Mouse (Mus musculus): ENCODE data around the gene 9430097D07Rik. TPM values are rescaled to one million over a fixed set of nuclear protein-coding genes. Genes with fewer than 3 reads are reported as not detected.

9430097D07Rik gene
- total RNA-seq, 2 experiments from 2014 or later: not detected

DNA sequence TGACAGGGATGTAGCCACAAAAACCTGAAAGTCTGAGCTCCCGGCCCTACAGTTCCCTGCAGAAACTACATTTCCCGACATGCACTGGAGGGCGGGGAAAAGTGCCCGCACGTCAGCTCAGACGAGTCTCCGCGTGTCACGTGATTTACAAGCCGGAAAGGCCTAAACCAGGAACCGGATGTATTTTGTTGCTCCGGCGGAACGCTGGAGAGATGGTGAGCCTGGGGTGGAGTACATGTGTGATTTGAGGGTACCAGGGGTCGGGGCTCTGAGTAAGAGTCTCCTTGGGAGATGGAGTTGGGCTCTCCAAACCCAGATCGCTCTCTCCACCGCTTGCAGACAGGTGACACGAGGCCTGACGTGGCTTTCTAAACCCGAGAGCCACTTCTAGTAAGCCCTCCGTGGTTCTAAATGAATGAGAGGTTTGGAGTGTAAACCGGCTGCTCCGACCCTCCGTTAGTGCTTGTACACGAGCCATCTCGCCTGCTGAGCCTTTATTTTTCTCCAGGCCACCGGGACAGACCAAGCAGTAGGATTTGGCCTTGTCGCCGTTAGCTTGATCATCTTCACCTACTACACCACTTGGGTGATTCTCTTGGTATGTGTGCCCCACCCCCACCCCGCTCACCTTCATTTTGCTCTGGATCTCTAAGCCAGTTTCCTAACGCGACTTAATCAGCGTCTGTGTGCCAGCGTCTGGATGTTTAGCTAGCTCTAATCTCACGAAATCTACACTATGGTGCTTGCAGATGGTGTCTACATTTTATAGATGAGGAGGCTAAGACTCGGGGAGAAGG is 4.6 kb downstream of the 9430097D07Rik start, which contains the start of gene Dpm2:
Dpm2 (plus strand) TSS at position 161 of the 797 bp plus-strand sequence.
- ATAC-seq (replicated peaks; ENCODE audit: low FRiP score, poor library complexity, severe bottlenecking): peak; percentile 82

DNA sequence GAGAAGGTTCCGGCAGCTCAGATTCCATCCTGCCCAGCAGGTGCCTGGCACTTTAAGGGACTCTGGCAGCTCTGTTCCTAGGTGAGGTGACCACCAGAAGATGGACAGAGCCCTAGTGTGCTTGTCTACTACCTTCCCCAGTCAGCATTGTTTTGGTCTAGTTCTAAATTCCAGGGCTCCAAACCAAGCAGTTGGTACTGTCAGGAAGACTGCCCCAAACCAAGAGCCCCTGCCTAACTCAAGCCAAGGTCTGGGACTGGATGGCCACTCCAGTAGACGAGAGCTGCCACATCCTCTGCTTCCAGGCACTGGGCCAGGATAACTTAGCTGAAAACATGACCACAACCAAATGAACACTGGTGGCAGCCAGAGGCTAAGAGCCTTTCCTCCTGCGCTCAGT is 6.5 kb downstream of the 9430097D07Rik start:
- no peak for ATAC-seq (replicated peaks; ENCODE audit: low FRiP score, poor library complexity, severe bottlenecking)

DNA sequence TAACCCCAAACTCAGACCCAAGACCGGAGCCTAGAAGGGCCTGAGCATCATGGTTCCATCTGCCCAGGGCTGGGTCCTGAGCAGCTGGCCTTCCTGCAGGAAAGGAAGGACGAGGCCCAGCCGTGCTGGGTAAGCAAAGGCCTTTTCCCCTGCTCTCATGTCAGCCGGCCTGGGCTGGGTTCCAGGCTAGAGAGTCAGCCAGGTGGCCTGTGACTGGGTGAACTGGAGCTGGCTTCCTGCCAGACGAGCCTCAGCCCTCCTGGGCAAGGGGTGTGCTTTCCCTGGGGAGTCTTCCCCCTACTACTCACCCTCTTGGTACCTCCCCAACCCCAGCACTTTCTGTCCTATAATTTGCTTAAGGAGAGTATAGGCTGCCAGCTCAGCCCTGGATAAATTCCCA is 7.3 kb downstream of the 9430097D07Rik start:
- no peak for ATAC-seq (replicated peaks; ENCODE audit: low FRiP score, poor library complexity, severe bottlenecking)

DNA sequence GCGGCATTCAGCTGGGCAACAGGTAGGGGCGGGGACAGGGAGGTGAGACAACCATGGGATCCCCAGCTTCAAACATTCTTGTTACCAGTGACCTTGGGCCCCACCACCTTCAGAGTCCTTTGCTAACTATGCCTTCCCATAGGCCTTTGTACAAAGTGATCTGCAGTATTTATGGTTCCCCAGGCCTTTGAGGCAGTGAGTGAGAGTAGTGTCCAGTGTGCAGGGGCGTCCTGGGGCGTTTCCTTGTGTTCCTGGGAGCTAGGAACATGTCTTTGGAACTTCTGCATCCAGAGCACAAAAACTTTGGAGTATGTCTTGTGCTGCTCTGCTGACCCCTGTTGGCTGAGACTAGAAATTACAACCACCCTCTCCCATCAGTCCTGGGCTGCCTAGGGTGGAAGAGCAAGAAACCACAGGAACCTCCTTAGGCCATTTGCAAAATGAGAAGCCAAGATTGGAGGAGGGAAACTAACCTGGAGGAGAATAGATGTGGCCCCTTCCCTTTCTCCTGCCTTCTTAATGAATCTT is 8.9 kb downstream of the 9430097D07Rik start:
- 0 out of 2 replicates have a peak, but pooled peaks have one; percentile 39 for ATAC-seq (replicated peaks; ENCODE audit: low FRiP score, poor library complexity, severe bottlenecking)

DNA sequence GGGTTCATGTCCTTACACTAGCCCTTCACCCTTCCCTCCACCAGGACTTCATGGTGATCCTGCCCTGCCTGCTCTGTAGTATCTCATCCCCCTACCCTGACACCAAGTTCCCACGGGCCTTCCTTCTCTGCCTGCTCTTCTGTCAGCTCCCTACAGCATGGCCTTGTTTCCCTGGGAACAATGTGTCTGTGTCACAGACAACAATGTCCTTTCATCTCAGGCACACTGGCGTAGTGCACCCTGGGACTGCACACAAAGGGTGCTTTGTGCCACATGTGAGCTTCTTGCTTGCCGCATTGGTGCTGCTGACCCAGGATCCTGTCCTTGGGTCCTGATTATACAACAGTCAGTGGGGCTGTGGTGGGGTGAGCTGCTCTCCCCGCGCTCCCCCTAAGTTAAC is 15.9 kb downstream of the 9430097D07Rik start:
- ATAC-seq (replicated peaks; ENCODE audit: low FRiP score, poor library complexity, severe bottlenecking): 0 out of 2 replicates have a peak, but pooled peaks have one; percentile 7

DNA sequence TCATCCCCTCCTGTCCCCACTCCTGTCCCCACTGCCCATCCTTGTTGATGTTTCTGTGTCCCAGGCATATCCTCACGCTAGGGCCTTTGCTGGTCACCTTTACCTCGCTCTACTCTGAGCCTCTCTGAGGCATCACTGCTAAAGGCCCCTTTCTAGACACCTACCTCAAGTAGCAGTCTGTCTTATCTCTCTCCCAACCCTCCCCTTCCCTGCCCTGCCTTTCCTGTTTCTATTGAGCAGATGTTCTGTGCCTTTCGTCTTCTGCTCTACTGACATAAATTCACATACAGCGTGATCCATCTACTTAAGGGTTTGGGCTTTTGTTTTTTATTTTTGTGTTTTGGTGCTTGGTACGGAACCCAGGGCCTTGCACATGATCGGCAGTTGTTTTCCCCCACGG is 19.5 kb downstream of the 9430097D07Rik start:
- ATAC-seq (replicated peaks; ENCODE audit: low FRiP score, poor library complexity, severe bottlenecking): no peak

DNA sequence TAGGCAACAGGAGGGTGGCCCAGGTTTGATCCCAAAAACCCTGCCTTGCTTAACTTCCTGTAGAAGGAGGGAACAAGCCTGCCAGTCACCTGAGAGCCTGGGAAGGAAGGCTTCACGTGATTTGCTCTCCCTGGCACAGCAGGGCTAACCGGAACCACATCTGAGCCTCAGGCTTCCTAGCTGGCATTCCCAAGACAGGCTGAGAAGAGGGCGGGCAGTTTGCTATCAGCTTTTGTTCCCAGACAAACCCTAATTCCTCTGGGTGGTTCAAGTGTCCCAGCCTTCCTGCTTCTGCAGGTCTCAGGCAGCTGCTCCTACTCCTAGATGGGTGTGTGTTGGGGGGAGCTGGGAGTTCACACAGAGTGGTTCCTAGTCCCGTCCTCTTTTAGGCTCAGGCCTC is 20.0 kb downstream of the 9430097D07Rik start:
- ATAC-seq (replicated peaks; ENCODE audit: low FRiP score, poor library complexity, severe bottlenecking): no peak

DNA sequence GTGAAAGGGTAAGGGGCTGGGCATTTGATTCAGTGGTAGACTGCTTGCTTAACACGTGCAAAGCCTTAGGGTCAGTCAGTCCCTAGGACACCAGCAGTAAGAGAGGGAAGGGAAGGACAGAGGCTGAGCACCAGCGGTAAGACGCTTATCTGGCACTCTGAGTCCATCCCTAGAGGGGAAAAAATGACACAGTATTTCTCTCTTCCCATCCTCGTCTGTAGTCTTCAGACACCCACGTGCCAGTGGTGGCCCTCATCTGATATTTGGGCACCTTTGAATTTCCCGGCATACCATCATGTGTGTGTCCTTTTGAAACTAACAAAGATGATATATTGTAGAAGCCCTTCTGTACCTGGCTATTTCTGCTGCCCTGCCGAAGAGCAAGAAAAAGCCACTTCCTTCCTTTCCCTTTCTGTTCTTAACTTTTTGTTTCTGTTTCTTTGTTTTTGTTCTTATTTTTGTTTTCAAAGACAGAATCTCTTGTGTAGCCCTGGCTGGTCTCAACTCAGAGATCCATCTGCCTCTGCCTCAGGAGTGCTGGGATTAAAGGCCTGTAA is 21.8 kb downstream of the 9430097D07Rik start:
- ATAC-seq (replicated peaks; ENCODE audit: low FRiP score, poor library complexity, severe bottlenecking): no peak

DNA sequence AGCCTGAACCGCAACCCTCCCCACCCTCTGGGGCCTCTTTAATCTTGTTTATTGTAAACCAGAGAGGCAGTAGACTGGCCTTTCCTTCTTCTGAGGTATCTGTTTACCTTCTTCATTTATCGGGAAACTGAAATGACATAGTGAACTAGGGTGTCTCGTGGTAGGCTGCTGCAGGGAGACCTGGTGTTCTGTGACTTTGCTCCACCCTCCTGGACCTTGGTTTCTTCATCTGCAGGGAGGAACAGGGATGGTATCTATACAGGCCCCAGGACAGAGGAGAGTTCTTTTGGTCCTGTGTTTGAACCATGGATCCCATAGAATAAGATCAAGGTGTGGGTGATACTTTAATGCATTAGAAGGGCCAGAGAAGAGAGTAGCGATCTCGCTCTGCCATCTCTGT is 24.2 kb downstream of the 9430097D07Rik start:
- no peak for ATAC-seq (replicated peaks; ENCODE audit: low FRiP score, poor library complexity, severe bottlenecking)

DNA sequence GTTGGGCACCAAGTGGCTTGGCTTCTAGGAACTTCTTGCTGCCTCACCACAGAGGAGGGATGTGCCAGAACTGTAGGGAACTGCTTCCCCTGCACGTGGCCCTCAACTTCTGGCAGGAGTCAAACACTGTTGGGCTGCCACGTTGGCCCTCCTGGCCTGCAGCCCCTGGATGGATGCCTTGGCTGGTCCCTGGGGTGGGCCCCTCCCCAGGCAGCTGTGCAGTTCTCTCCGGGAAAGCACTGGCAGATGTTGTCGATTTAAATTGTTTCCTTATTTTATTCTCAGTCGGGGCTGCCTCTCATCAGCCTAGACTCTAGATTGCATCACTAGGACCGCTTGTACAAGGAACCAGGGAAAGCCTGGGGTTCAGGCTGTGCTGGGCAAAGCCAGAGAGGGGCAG is 25.7 kb downstream of the 9430097D07Rik start:
- ATAC-seq (replicated peaks; ENCODE audit: low FRiP score, poor library complexity, severe bottlenecking): no peak

DNA sequence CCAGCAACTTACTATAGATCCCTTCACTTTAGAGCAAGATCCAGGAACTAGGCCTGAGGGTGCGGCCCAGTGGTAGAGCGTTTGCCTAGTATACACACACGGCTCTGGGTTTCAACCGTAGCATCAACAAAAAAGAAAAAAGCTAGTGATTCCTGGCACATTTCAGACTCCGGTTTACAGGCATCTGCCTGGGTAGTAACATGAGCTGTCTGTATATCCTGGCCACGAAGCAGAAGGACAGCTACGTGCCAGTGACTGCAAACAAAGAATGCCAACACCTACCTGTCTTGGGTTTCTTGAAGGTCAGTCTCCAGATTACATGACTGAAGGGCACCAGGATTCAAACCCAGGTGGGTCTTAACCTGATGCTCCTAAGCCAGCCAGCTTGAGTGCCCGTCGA is 26.3 kb downstream of the 9430097D07Rik start:
- no peak for ATAC-seq (replicated peaks; ENCODE audit: low FRiP score, poor library complexity, severe bottlenecking)

DNA sequence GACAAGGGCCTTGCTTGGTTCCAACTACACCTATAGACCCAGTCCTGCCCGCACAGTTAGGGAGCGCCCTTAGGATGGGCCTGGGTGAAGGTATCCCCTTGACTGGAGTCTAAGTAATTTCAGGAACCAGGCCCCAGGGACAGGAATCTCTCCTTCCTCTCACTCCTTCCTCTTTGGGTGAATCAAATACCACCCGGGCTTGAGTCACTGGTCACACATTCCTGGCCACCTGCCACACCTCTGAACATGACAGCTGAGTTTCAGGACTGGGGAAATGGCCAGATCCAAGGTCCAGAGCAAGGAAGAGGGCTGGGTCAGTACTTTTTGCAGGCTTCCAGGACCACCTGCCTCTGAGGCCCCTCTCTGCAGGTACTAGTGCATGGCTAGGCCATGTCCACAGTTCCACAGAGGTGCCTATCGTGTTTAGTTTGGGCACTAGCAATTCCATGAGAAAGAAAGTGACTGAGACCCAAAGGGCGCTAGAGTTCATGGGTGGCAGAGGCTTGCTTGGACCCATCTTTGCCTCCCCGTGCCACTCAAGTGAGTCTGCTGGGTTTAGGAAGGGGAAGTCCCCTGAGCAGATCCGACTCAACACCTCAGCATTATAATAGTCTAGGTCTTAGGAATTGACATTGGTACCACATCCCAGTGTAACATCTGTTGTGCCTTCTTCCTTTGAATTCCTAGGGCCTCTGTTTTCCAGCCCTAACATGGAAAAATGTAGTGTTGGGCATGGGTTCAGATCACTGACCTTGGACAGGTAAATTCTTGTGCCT is 27.3 kb downstream of the 9430097D07Rik start:
- ATAC-seq (replicated peaks; ENCODE audit: low FRiP score, poor library complexity, severe bottlenecking): no peak

DNA sequence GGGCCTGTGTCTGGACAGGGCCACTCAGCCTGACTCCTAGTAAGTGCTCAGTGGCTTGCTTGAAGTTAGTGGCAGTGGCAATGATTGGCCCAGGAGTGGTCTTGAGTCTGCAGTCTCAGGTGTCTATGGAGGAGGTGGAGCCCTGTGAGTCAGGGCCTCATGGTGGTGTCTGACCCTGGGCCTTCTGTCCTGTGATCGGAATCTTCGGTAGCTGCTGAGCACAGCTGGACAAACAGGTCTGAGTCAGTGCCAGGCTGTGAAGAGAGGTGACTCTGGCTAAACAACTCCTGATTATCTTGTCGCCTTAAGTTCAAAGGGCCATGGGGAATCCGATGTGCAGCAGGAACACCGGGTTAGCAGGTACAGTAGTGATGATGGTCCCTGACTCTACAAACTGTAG is 28.1 kb downstream of the 9430097D07Rik start:
- no peak for ATAC-seq (replicated peaks; ENCODE audit: low FRiP score, poor library complexity, severe bottlenecking)

DNA sequence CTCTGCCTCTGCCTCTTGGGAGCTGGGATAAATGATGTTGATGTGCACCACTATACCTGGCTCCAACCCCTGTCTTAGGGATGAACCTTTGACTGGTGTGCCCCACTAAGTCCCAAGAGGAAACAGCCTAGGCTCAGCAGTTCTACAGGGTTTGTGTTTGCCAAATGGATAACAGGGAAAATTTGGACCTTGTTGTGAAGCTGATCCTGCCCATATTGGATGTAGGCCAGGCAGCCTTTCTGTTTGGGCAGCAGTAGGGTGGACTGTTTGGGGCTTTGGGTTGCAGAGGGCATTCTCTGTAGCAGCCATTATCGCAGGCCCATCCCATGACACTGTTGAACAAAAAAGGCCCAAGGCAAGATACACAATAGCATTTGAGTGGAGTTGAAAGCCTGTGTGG is 28.5 kb downstream of the 9430097D07Rik start:
- ATAC-seq (replicated peaks; ENCODE audit: low FRiP score, poor library complexity, severe bottlenecking): no peak

DNA sequence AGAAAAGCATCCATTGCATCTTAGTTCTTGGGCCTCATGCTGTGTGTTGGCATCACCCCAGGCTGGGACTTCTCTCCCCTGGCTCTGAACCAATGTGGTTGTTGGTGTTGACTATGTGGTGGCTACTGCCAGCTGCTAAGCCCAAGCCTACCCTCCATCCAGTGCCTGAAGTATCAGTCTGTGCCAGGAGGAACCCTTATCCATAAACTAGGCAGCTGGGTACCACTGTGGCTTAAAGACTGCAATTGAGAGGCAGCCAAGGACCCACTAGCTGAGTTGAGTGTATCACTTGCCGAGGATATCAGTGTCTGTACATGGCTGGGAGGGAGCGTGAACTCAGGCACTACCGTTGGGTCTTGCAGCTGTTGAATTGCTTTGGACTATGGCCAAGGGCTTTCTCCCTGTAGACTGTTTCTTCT is 32.4 kb downstream of the 9430097D07Rik start:
- ATAC-seq (replicated peaks; ENCODE audit: low FRiP score, poor library complexity, severe bottlenecking): no peak

DNA sequence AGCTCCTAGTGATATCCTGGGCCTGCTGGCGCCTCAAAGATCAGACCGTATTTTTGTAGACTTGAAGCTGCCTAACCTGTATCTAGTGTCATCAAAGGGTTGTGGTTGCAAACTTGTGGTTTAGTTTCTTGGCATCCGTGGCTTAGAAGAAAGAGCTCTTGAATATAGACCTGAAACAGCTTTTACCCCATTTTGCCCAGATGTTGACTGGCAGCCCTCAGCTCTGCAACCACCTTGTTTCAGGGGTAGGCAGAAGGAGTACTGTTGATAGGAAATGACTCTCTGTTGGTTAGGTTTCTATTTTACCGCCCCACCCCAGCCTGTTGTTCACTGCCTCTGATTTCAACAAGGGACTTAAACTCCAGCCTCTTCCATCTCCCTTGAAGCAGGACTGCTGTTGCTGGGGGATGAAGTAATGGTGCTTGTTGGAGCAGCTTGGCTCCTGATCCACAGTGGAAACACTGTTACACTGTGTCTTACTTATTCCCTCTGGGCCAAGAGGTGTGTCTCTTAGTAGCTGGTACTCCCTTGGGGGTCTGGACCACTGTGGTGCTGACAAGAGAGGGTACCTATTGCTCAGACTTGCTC is 33.4 kb downstream of the 9430097D07Rik start:
- ATAC-seq (replicated peaks; ENCODE audit: low FRiP score, poor library complexity, severe bottlenecking): no peak

DNA sequence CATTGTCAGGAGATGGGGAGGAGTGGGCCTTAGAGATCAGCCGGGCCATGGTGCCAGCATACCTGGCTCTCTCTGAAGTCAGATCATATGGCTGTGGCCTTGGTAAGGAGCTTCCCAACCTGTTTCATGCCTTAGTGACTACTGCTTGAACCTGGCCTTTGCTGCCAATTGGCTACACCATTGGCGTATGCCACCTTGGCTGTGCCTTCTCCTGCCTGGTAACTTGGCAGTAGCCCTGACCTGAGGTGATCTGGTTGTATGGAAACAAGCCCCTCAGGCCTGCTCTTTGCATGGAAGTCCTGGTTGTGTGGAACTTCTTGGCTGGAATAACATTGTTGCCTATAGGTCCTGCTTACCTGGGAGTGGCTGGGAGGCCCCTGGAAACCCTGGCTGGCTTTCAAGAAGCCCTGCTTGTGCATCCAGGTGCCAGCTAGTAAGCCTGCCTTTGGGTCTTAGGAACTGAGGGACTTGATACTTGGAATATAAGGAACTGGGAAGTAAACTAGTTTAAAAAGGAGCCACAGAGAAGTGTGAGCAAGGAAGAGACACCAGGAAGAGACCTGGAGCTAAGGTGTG is 34.1 kb downstream of the 9430097D07Rik start:
- ATAC-seq (replicated peaks; ENCODE audit: low FRiP score, poor library complexity, severe bottlenecking): no peak

DNA sequence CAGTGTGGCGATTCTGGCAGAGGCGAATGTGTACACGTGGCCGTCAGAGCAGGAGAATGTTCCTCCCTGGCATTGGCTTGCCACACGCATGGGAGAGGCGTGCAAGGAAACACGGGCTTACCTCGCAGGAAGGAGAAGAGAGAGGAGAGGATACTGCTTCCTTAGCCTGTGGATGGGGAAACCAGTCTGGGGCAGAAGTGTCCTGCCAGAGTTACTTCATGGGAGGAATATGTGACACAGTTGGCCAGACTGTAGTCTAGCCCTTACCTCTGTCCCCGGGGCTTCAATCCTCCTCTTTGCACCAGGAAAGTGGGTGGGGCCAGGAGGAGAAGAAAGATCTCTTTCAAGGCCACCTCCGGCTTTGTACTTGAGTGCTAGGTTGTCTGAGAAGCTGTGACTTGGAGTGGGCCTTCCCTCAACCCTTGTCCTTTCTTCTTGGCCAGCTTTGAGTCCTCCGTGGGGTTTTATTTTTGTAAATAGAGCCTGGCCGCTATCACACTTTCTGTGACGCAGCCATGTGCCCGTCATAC is 36.0 kb downstream of the 9430097D07Rik start:
- no peak for ATAC-seq (replicated peaks; ENCODE audit: low FRiP score, poor library complexity, severe bottlenecking)

DNA sequence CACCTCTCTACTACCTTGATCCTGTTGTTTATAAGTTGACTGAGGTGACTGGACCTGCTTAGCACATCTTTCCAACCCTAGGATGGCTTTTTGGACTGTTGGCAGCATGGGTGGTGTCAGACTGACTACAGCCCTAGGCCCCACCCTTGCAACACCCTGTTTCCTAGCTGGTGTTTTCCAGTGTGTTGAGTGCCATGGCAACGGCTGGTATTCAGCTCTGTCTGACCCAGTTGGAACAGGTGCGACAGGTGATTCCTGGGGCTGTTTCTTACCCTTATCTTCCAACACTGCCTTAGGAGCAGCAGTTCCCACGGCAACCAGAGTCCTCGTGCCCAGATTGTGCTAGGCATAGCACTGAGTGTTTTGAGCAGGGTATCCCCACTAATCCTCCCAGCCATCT is 37.0 kb downstream of the 9430097D07Rik start:
- no peak for ATAC-seq (replicated peaks; ENCODE audit: low FRiP score, poor library complexity, severe bottlenecking)

DNA sequence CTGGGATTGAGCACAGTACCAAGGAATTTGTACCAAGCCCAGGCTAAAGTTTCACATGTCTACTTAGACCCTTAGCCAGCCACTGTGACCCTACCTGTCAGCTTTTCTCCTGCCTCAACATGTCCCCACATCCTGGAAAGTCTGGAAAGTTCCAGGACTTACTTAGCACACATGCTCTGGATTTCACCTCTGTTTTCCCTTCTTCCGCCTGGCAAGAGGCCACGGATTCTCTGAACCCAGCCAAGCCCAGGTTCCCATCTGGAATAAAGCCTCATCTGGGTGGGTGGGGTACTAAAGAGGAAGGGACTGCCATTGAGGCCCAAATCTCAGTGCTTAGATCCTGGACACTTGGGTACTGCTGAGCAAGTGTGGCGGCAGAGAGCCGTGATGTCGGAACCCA is 37.5 kb downstream of the 9430097D07Rik start:
- no peak for ATAC-seq (replicated peaks; ENCODE audit: low FRiP score, poor library complexity, severe bottlenecking)

Measured in erythroblast, adult 5-6 weeks (primary cell).